Mouse (Mus musculus) limb, embryonic 11.5 days (tissue): ENCODE measurements around the gene Hoxb3. TPM values are rescaled to one million over a fixed set of nuclear protein-coding genes. Genes with fewer than 3 reads are reported as not detected.

Source experiments
- ATAC-seq: fragments of 200-750 bp; cut with Nextera tagmentation; 2 replicates; pipeline ENCODE4 v1.8.0; 2017; ENCODE audit warnings: low read depth; ENCODE audit not compliant: insufficient number of reproducible peaks, low FRiP score, low TSS enrichment
- DNase-seq: peaks from one replicate; pipeline ENCODE4 v3.0.0-alpha.2; 2015; ENCODE audit warnings: low spot score
- H3K27ac ChIP-seq: fragments of 300-500 bp; sonication (generic); replicated peaks from 2 replicates; pipeline ENCODE4 v1.5.1; 2014; ENCODE audit warnings: low read depth, mild to moderate bottlenecking, low read length
- H3K27me3 ChIP-seq: fragments of 300-500 bp; sonication (generic); 2 replicates; pipeline ENCODE4 v1.6.1; 2014; ENCODE audit warnings: mild to moderate bottlenecking, low read length, mixed read lengths; ENCODE audit not compliant: control insufficient read depth, insufficient read depth
- H3K36me3 ChIP-seq: fragments of 300-500 bp; sonication (generic); 2 replicates; pipeline ENCODE4 v1.6.1; 2014; ENCODE audit warnings: mild to moderate bottlenecking, low read length, moderate library complexity, mixed read lengths; ENCODE audit not compliant: control insufficient read depth, insufficient read depth
- H3K4me1 ChIP-seq: fragments of 300-500 bp; sonication (generic); 2 replicates; pipeline ENCODE4 v1.6.1; 2014; ENCODE audit warnings: low read length, mixed read lengths; ENCODE audit not compliant: control insufficient read depth, insufficient read depth
- H3K4me2 ChIP-seq: fragments of 300-500 bp; sonication (generic); 2 replicates; pipeline ENCODE4 v1.6.1; 2014; ENCODE audit warnings: low read depth, mild to moderate bottlenecking, moderate library complexity; ENCODE audit not compliant: severe bottlenecking
- H3K4me3 ChIP-seq: fragments of 300-500 bp; sonication (generic); 2 replicates; pipeline ENCODE4 v1.5.1; 2014; ENCODE audit warnings: low read depth, low read length
- H3K9ac ChIP-seq: fragments of 300-500 bp; sonication (generic); 2 replicates; pipeline ENCODE4 v1.6.1; 2014; ENCODE audit warnings: mild to moderate bottlenecking, low read length
- H3K9me3 ChIP-seq: fragments of 300-500 bp; sonication (generic); 2 replicates; pipeline ENCODE4 v1.6.1; 2016; ENCODE audit warnings: low read length; ENCODE audit not compliant: control insufficient read depth
- WGBS: fragments of 180-500 bp; shearing (Covaris S2); extraction: QIAGEN DNeasy Blood & Tissue Kit; methylation state at CpG from one replicate; pipeline ENCODE4 v1.1.7; 2014; 5-methylcytosine and 5-hydroxymethylcytosine counted together
- polyA plus RNA-seq: library from polyadenylated mRNA; unstranded; fragments of >200 nt; fragmentation: Nextera tagmentation; extraction: Ambion mirVana; gene quantifications from 2 replicates; pipeline ENCODE4 v1.2.1, GENCODE M21; 2014

The Hoxb3 gene
- polyA plus RNA-seq, 1 experiment from 2014 or later, result 0.68 TPM

DNA sequence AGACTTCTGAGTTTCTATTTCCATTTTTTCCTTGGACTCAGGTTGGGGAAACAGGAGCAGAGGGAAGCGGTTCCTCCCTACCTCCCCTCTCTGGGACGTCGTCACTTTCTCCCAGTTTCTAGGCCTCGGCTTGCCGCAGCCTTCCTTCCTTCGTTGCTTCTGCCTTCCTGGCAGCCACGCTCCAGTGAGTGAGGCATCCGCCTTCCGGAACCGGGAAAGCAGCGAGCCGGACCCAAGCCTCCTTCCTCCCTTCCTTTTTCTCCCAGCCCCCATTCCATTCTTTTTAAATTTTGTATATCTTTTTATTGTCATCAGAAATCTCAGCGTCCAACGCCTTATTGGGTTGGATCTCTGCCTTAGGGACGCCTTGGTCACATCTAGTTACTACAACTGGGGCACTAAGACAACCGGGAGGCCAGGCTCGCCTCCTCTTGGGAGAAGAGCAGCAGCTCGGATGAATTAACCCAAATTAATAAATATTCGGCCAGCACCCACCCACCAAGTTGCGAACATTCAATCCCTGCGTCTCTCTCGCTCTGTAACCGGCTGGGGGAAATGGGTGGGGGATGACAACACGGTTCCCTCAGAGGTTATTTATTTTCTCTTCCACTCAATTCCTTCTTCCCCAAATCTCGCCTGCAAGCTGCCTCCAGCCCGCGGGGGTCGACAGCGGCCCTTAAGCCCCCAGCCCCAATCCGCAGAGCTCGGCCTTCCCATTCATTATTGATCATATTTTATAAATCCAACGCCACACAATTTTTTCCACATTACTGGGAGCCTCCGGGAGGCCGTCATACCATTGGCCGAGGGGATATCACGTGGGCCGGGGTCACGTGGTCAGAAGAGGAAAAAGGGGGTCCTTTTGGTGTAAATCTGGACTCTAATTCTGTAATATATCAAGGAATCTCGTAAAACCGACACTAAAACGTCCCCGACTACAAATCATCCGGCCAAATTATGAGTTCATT, 37.1 kb upstream of the Hoxb3 start, which contains the start of gene Hoxb7:
Gene Hoxb7 (plus strand): TSS at position 853 of the 968 bp plus-strand sequence.
- H3K9me3 ChIP-seq, result no peaks in the 10 kb centered on the region
- peak within 1 kb of the TSS; percentile 46 for H3K9ac ChIP-seq
- peak within 1 kb of the TSS; percentile 64 for H3K4me2 ChIP-seq
- H3K4me1 ChIP-seq, result peaks cover 17% of the 10 kb centered on the region; the same call in 1 of the 2 replicates
- DNase-seq (no peak), ATAC-seq (no peak; the same call in 1 of the 2 replicates)
- WGBS, result under 1% methylated on average over 43 of the region's 43 CpGs
- H3K4me3 ChIP-seq, result peak within 1 kb of the TSS; percentile 35
- no peak within 1 kb of the TSS; the same call in 1 of the 2 replicates for H3K27ac ChIP-seq
- H3K36me3 ChIP-seq, result no peaks in the 10 kb centered on the region
- H3K27me3 ChIP-seq, result peaks cover 75% of the 10 kb centered on the region

DNA sequence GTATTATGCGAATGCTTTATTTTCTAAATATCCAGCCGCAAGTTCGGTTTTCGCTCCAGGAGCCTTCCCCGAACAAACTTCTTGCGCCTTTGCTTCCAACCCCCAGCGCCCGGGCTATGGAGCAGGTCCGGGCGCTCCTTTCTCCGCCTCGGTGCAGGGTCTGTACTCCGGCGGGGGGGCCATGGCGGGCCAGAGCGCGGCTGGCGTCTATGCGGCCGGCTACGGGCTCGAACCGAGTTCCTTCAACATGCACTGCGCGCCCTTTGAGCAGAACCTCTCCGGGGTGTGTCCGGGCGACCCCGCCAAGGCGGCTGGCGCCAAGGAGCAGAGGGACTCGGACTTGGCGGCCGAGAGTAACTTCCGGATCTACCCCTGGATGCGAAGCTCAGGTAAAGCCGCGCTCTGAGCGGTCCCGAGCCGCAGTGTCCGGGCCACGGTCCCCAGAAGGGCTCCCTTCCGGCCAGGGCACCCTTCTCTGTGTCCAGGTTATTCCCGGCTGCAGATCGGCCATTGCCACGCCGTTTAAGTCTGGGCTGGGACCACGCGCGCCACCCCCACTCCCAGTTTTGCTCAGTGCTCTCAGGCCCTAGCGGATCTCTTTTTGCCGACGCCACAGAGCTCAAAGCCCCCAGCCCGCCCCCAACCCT, 36.3 kb upstream of the Hoxb3 start:
- peak overlapping the region; percentile 46 for H3K9ac ChIP-seq
- H3K9me3 ChIP-seq, result no peaks in the 10 kb centered on the region
- H3K27me3 ChIP-seq, result peaks cover 73% of the 10 kb centered on the region
- no peak overlapping the region; the same call in 1 of the 2 replicates for H3K27ac ChIP-seq
- DNase-seq (no peak), ATAC-seq (no peak)
- peak overlapping the region; percentile 64 for H3K4me2 ChIP-seq
- H3K4me1 ChIP-seq, result peaks cover 14% of the 10 kb centered on the region; the same call in 1 of the 2 replicates
- no peaks in the 10 kb centered on the region for H3K36me3 ChIP-seq
- under 1% methylated on average over 55 of the region's 55 CpGs for WGBS
- H3K4me3 ChIP-seq, result peak overlapping the region; percentile 35

DNA sequence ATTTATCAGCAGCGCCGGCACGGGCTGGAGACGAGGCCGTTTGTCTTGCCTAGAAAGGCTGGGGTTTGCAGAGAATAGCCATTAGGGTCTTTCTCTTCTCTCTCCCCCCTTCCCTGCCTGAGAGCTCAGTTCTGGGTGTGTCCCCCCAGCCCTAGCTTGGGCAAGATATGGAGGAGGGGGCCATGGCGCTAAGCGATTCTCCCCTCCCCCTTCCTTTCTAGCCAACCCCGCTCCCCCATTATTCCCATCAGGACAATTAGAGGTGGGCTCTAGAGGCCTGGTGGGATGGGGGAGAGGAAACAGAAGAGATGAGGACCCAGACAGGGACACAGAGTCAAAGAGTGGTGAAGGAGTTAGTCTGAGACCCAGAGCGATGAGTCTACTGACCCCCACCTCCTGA, 35.7 kb upstream of the Hoxb3 start:
- ATAC-seq, result no peak
- Histone ChIP-seq H3K4me1 (peaks cover 14% of the 10 kb centered on the region; the same call in 1 of the 2 replicates), H3K9me3 (no peaks in the 10 kb centered on the region), H3K27me3 (peaks cover 75% of the 10 kb centered on the region), H3K4me2 (peak overlapping the region; percentile 64), H3K36me3 (no peaks in the 10 kb centered on the region), H3K27ac (no peak overlapping the region; the same call in 1 of the 2 replicates), H3K9ac (peak overlapping the region; percentile 46; the same call in 1 of the 2 replicates), H3K4me3 (peak overlapping the region; percentile 35)
- no peak for DNase-seq
- WGBS, result 0% methylated on average over 9 of the region's 9 CpGs

DNA sequence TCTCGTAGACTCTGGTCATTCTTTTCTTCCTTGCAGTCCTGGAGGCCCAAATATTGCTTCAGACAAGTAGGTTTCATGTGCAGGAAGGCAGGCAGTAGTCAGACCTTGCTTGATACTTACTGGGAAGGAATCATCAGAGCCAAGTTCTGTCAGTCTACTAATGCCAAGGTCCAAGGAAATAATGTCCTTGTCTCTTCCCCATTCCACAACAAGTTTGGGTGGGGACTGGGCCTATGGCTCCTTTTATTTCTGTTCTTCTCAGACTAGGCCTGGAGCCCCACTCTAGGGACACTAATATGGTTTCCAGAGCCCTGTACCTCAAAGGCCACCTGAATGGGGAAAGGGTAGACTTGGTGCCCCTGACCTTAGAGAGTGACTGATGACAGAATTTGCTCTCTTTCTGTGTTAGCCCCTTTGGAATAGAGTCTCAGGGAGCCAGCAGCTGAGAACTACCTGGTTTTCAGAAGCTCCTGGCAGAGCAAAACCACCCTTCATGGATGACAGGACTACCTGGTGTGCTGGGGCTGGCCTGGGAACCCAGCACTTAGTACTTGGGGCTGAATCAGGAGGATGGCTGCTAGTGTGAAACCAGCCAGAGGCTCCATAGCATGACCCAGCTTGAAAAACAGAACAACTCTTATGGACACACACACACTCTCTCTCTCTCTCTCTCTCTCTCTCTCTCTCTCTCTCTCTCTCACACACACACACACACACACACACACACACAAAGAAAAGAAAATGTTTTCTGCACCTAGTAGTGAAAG, 34.5 kb upstream of the Hoxb3 start:
- Histone ChIP-seq H3K4me2 (no peak overlapping the region), H3K27me3 (peaks cover 75% of the 10 kb centered on the region), H3K4me1 (peaks cover 11% of the 10 kb centered on the region; the same call in 1 of the 2 replicates), H3K9ac (no peak overlapping the region), H3K36me3 (no peaks in the 10 kb centered on the region), H3K9me3 (no peaks in the 10 kb centered on the region), H3K27ac (no peak overlapping the region), H3K4me3 (no peak overlapping the region)
- WGBS, result 44% methylated on average over 1 of the region's 1 CpGs
- DNase-seq (no peak), ATAC-seq (no peak)

DNA sequence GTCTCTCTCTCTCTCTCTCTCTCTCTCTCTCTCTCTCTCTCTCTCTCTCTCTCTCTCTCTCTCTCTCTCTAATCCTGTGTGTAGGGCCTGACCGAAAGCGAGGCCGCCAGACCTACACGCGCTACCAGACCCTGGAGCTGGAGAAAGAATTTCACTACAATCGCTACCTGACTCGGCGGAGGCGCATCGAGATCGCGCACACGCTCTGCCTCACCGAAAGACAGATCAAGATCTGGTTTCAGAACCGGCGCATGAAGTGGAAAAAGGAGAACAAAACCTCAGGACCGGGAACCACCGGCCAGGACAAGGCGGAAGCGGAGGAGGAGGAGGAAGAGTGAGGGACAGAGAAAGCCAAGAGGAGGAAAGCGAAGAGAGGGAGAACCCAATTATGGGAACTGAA, 33.8 kb upstream of the Hoxb3 start:
- Histone ChIP-seq H3K4me2 (no peak overlapping the region), H3K9me3 (no peaks in the 10 kb centered on the region), H3K27me3 (peaks cover 76% of the 10 kb centered on the region), H3K36me3 (no peaks in the 10 kb centered on the region), H3K27ac (no peak overlapping the region), H3K4me1 (peaks cover 12% of the 10 kb centered on the region; the same call in 1 of the 2 replicates), H3K4me3 (no peak overlapping the region), H3K9ac (no peak overlapping the region)
- ATAC-seq, result no peak
- 21% methylated on average over 21 of the region's 21 CpGs for WGBS
- DNase-seq, result no peak

DNA sequence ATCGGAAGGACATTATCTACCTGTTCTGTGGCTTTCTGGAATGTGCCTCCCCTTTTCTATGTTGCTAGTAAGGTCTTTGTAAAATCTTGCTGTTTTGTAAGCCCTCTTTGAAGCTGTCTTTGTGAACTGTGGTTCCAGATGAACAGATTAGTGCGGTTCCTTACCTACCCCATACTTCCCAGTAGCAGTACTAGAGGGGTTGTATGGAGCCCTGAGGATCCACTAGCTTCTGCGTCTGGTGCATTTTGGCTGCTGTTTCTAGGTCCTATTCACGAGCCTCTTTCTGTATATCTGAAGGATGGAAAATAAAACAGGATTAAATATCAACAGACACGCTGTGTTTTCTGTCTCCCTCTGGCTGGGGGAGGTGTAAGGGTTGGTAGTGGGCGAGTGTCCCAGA, 33.3 kb upstream of the Hoxb3 start:
- Histone ChIP-seq H3K36me3 (no peaks in the 10 kb centered on the region), H3K4me1 (peaks cover 10% of the 10 kb centered on the region; the same call in 1 of the 2 replicates), H3K27ac (no peak overlapping the region), H3K27me3 (peaks cover 78% of the 10 kb centered on the region), H3K4me2 (no peak overlapping the region), H3K9me3 (no peaks in the 10 kb centered on the region), H3K9ac (no peak overlapping the region), H3K4me3 (no peak overlapping the region)
- no peak for ATAC-seq
- WGBS, result 38% methylated on average over 6 of the region's 6 CpGs
- no peak for DNase-seq

DNA sequence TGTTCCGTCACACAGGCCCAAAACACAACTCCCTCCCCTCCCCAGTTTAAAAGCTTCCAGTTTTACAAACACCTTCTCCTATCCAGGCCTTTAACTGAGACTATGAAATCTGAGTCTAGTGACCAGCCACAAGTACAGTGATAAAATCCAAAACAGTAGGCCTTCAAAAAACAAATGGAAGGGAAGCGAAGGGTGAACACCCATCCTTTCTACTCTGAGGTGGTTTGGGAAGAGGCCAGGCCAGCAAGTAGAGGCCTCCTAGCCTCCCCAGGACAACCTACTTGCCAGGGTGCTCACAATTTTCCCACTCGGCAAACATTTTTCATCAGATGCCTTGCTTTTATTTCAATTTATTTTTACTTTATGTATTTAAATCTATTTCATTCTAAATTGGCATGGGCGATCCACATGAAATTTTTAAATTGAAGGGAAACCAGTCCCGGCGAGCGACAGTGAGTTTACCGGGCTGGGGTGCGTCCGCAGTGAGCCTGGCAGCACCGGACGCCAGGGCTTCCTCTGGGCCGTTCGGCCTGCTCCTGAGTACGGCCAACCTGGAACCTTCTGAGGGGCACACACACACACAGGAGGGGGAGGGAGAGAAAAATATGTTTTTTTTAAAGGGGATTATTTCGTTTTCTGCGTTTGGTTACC, 32.3 kb upstream of the Hoxb3 start:
- 13% methylated on average over 17 of the region's 17 CpGs for WGBS
- H3K27ac ChIP-seq, result no peak overlapping the region
- H3K4me1 ChIP-seq, result peaks cover 14% of the 10 kb centered on the region; the same call in 1 of the 2 replicates
- H3K9ac ChIP-seq, result no peak overlapping the region
- H3K4me2 ChIP-seq, result no peak overlapping the region
- H3K4me3 ChIP-seq, result no peak overlapping the region
- ATAC-seq, result no peak
- DNase-seq, result no peak
- peaks cover 83% of the 10 kb centered on the region for H3K27me3 ChIP-seq
- no peaks in the 10 kb centered on the region for H3K9me3 ChIP-seq
- H3K36me3 ChIP-seq, result no peaks in the 10 kb centered on the region
